Mouse (Mus musculus): ENCODE data around the gene Bclaf1. TPM values are rescaled to one million over a fixed set of nuclear protein-coding genes. Genes with fewer than 3 reads are reported as not detected.

Gene Bclaf1
- 43.7 and 44.2 TPM in 2 replicates for polyA plus RNA-seq (2015; fragmentation: Nextera tagmentation; extraction: Ambion mirVana)

GRCm38 (mm10) chr10:20311918-20312735 lies at the start of gene Bclaf1:
TSS of gene Bclaf1 (plus strand) at chr10:20312469.

GRCm38 (mm10) chr10:20347285-20348214 lies 35.3 kb downstream of the Bclaf1 start, which contains the start of gene Mtfr2:
TSS of gene Mtfr2 (plus strand) at chr10:20347770.

Small RNA genes within 50 kb of the gene (microRNA-seq; reads per million reads assigned to microRNA genes)
- 0 reads per million in 2 experiments for gene Mir6413

Other genes starting within 250 kb of the Bclaf1 start
- gene Map7, start 164.0 kb upstream of the Bclaf1 start, polyA plus RNA-seq (2015; fragmentation: Nextera tagmentation; extraction: Ambion mirVana), result 1.7 and 1.8 TPM in 2 replicates
- 0.21 and 0.60 TPM in 2 replicates for gene Mtfr2, start 35.3 kb downstream of the Bclaf1 start, polyA plus RNA-seq (2015; fragmentation: Nextera tagmentation; extraction: Ambion mirVana)

All from skeletal muscle tissue, postnatal 0 days (tissue).